Mouse (Mus musculus) myocyte (in vitro differentiated cells): ENCODE results near the gene Smtn. TPM values are rescaled to one million over a fixed set of nuclear protein-coding genes. Genes with fewer than 3 reads are reported as not detected.

ENCODE experiments used
- H3K27me3 ChIP-seq: one replicate; pipeline ENCODE4 v1.6.1; 2011; ENCODE audit not compliant: control insufficient read depth, insufficient read depth, insufficient read length
- H3K36me3 ChIP-seq: one replicate; pipeline ENCODE4 v1.6.1; 2011; ENCODE audit not compliant: control insufficient read depth, insufficient read depth
- H3K4me2 ChIP-seq: one replicate; pipeline ENCODE4 v1.6.1; 2011; ENCODE audit warnings: low read depth, control low read depth
- H3K4me3 ChIP-seq: one replicate; pipeline ENCODE4 v1.5.1; 2011; ENCODE audit warnings: mild to moderate bottlenecking, control low read depth, moderate library complexity
- H3K79me2 ChIP-seq: one replicate; pipeline ENCODE4 v1.6.1; 2011; ENCODE audit not compliant: control insufficient read depth, insufficient read depth
- H3ac ChIP-seq: one replicate; pipeline ENCODE4 v1.6.1; 2011; ENCODE audit not compliant: control insufficient read depth, insufficient read length
- CEBPB ChIP-seq: IDR thresholded peaks from 2 replicates; pipeline ENCODE4 v1.6.1; 2011; ENCODE audit warnings: mild to moderate bottlenecking, moderate library complexity; ENCODE audit not compliant: poor library complexity, insufficient read depth, severe bottlenecking
- E2F4 ChIP-seq: IDR thresholded peaks from one replicate; pipeline ENCODE4 v1.6.1; 2011; ENCODE audit warnings: mild to moderate bottlenecking, control low read depth, moderate library complexity; ENCODE audit not compliant: insufficient read depth
- MAX ChIP-seq: IDR thresholded peaks from one replicate; pipeline ENCODE4 v1.6.1; 2011; ENCODE audit warnings: low read depth, mild to moderate bottlenecking, control low read depth
- MYOD1 ChIP-seq, 3 experiments: IDR thresholded peaks; one replicate each; pipeline ENCODE4 v1.6.1; 2011; ENCODE audit warnings: control low read depth in 2 of 3, low read depth in 2 of 3, mild to moderate bottlenecking in 2 of 3, moderate library complexity in 1 of 3; ENCODE audit not compliant: insufficient read length in 2 of 3, control insufficient read depth in 1 of 3
- MYOG ChIP-seq, 3 experiments: IDR thresholded peaks; one replicate each; pipeline ENCODE4 v1.6.1; 2011; ENCODE audit warnings: control low read depth in 2 of 3, low read depth in 2 of 3, mild to moderate bottlenecking in 2 of 3; ENCODE audit not compliant: insufficient read length in 2 of 3, control insufficient read depth in 1 of 3, insufficient read depth in 1 of 3
- POLR2A ChIP-seq: IDR thresholded peaks from one replicate; pipeline ENCODE4 v1.6.1; 2011; ENCODE audit warnings: low read depth, mild to moderate bottlenecking, control low read depth, moderate library complexity; ENCODE audit not compliant: insufficient read length
- POLR2AphosphoS2 ChIP-seq: IDR thresholded peaks from one replicate; pipeline ENCODE4 v1.6.1; 2011; ENCODE audit warnings: low read depth, control low read depth; ENCODE audit not compliant: insufficient read length
- REST ChIP-seq: IDR thresholded peaks from one replicate; pipeline ENCODE4 v1.6.1; 2011; ENCODE audit warnings: mild to moderate bottlenecking, control low read depth, moderate library complexity; ENCODE audit not compliant: insufficient read depth, insufficient read length
- SRF ChIP-seq: IDR thresholded peaks from one replicate; pipeline ENCODE4 v1.6.1; 2011; ENCODE audit warnings: low read depth; ENCODE audit not compliant: control insufficient read depth, insufficient read length
- TCF12 ChIP-seq: IDR thresholded peaks from one replicate; pipeline ENCODE4 v1.6.1; 2011; ENCODE audit warnings: mild to moderate bottlenecking, control low read depth; ENCODE audit not compliant: poor library complexity, insufficient read depth, severe bottlenecking
- TCF3 ChIP-seq: IDR thresholded peaks from one replicate; pipeline ENCODE4 v1.6.1; 2011; ENCODE audit warnings: low read depth, control low read depth; ENCODE audit not compliant: insufficient read length
- USF1 ChIP-seq: IDR thresholded peaks from one replicate; pipeline ENCODE4 v1.6.1; 2011; ENCODE audit warnings: low read depth, mild to moderate bottlenecking, control low read depth, moderate library complexity
- polyA plus RNA-seq: library from polyadenylated mRNA; unstranded; fragments of >200 nt; fragmentation: generic; extraction: Trizol; gene quantifications from one replicate; pipeline ENCODE4 v1.2.1, GENCODE M21; 2012; ENCODE audit warnings: missing spikeins

Gene Smtn
- polyA plus RNA-seq, 1 experiment: 141 TPM

- Histone ChIP-seq H3K4me3 (peak overlapping the region; percentile 80), H3K4me2 (peak overlapping the region; percentile 95), H3K36me3 (peaks cover 20% of the 10 kb centered on the region), H3ac (peak overlapping the region; percentile 5), H3K79me2 (peaks cover 32% of the 10 kb centered on the region), H3K27me3 (no peaks in the 10 kb centered on the region)
- TF ChIP-seq TCF12 (no peak), MAX (no peak), E2F4 (no peak), CEBPB (no peak), MYOD1 (IDR thresholded peaks at IDR 0.05; ENCODE audit: control insufficient read depth in 1 of 3, insufficient read length in 2 of 3, low read depth in 2 of 3) (peak in 1 of 3 experiments; percentile 61), SRF (peak; percentile 99), TCF3 (no peak), POLR2AphosphoS2 (peak; percentile 90), USF1 (no peak), MYOG (IDR thresholded peaks at IDR 0.05; ENCODE audit: control insufficient read depth in 1 of 3, insufficient read depth in 1 of 3, insufficient read length in 2 of 3, low read depth in 2 of 3) (peak in 2 of 3 experiments; percentile 38 to 68), POLR2A (peak; percentile 80), REST (no peak)
Measured at GRCm38 (mm10) chr11:3535406-3535986, 4.9 kb downstream of the Smtn start.

- no peak overlapping the region for H3ac ChIP-seq
- peak overlapping the region; percentile 95 for H3K4me2 ChIP-seq
- no peaks in the 10 kb centered on the region for H3K27me3 ChIP-seq
- peak overlapping the region; percentile 80 for H3K4me3 ChIP-seq
- H3K36me3 ChIP-seq: peaks cover 24% of the 10 kb centered on the region
- TF ChIP-seq E2F4: no peak
- TF ChIP-seq CEBPB: no peak
- peak in 1 of 3 experiments; percentile 36 for TF ChIP-seq MYOG (IDR thresholded peaks at IDR 0.05; ENCODE audit: control insufficient read depth in 1 of 3, insufficient read depth in 1 of 3, insufficient read length in 2 of 3, low read depth in 2 of 3)
- no peak for TF ChIP-seq MYOD1 (IDR thresholded peaks at IDR 0.05; ENCODE audit: control insufficient read depth in 1 of 3, insufficient read length in 2 of 3, low read depth in 2 of 3)
- no peak for TF ChIP-seq MAX
- TF ChIP-seq USF1: no peak
- peaks cover 32% of the 10 kb centered on the region for H3K79me2 ChIP-seq
Measured at GRCm38 (mm10) chr11:3534956-3535355, 5.5 kb downstream of the Smtn start.

- Histone ChIP-seq H3K4me3 (no peak overlapping the region), H3K36me3 (peaks cover 33% of the 10 kb centered on the region), H3K79me2 (peaks cover 28% of the 10 kb centered on the region), H3ac (no peak overlapping the region), H3K4me2 (no peak overlapping the region), H3K27me3 (no peaks in the 10 kb centered on the region)
- no peak for TF ChIP-seq MAX
- TF ChIP-seq CEBPB: no peak
- TF ChIP-seq E2F4: no peak
- no peak for TF ChIP-seq MYOD1 (IDR thresholded peaks at IDR 0.05; ENCODE audit: control insufficient read depth in 1 of 3, insufficient read length in 2 of 3, low read depth in 2 of 3)
- TF ChIP-seq MYOG (IDR thresholded peaks at IDR 0.05; ENCODE audit: control insufficient read depth in 1 of 3, insufficient read depth in 1 of 3, insufficient read length in 2 of 3, low read depth in 2 of 3): no peak
- no peak for TF ChIP-seq POLR2A
- TF ChIP-seq TCF3: no peak
- no peak for TF ChIP-seq TCF12
- no peak for TF ChIP-seq POLR2AphosphoS2
- no peak for TF ChIP-seq SRF
- no peak for TF ChIP-seq USF1
- no peak for TF ChIP-seq REST
Measured at GRCm38 (mm10) chr11:3533406-3533932, 6.9 kb downstream of the Smtn start.

GRCm38 (mm10) chr11:3532101-3532931 is 8.1 kb downstream of the Smtn start:
- TF ChIP-seq SRF: no peak
- TF ChIP-seq POLR2AphosphoS2: peak; percentile 26
- peaks cover 37% of the 10 kb centered on the region for H3K36me3 ChIP-seq
- H3K27me3 ChIP-seq: no peaks in the 10 kb centered on the region
- H3K4me2 ChIP-seq: no peak overlapping the region
- H3ac ChIP-seq: no peak overlapping the region
- H3K79me2 ChIP-seq: peaks cover 18% of the 10 kb centered on the region
- H3K4me3 ChIP-seq: no peak overlapping the region

GRCm38 (mm10) chr11:3531634-3532033 is 8.8 kb downstream of the Smtn start:
- Histone ChIP-seq H3K4me2 (no peak overlapping the region), H3K36me3 (peaks cover 37% of the 10 kb centered on the region), H3K4me3 (no peak overlapping the region), H3K79me2 (peaks cover 11% of the 10 kb centered on the region), H3K27me3 (no peaks in the 10 kb centered on the region), H3ac (no peak overlapping the region)
- TF ChIP-seq E2F4 (no peak), TCF3 (no peak), POLR2A (no peak), POLR2AphosphoS2 (no peak), CEBPB (no peak), MYOD1 (IDR thresholded peaks at IDR 0.05; ENCODE audit: control insufficient read depth in 1 of 3, insufficient read length in 2 of 3, low read depth in 2 of 3) (no peak), MAX (no peak), MYOG (IDR thresholded peaks at IDR 0.05; ENCODE audit: control insufficient read depth in 1 of 3, insufficient read depth in 1 of 3, insufficient read length in 2 of 3, low read depth in 2 of 3) (no peak), TCF12 (no peak), USF1 (no peak), REST (no peak), SRF (no peak)
